Mouse (Mus musculus) CD8-positive naive resting alpha-beta T cell, adult 2 months (primary cell): ENCODE results near the gene Troap.
"Not testable (repeated sequence)": the region's sequence is repeated elsewhere in the genome, so short reads cannot be mapped to it uniquely, and the experiment has no call there.

ENCODE experiments used
- DNase-seq, 2 experiments: peaks; one replicate each; pipeline ENCODE4 v3.0.0; 2022; ENCODE audit warnings: low read depth in 2 of 2, low spot score in 2 of 2

The Troap gene

DNA sequence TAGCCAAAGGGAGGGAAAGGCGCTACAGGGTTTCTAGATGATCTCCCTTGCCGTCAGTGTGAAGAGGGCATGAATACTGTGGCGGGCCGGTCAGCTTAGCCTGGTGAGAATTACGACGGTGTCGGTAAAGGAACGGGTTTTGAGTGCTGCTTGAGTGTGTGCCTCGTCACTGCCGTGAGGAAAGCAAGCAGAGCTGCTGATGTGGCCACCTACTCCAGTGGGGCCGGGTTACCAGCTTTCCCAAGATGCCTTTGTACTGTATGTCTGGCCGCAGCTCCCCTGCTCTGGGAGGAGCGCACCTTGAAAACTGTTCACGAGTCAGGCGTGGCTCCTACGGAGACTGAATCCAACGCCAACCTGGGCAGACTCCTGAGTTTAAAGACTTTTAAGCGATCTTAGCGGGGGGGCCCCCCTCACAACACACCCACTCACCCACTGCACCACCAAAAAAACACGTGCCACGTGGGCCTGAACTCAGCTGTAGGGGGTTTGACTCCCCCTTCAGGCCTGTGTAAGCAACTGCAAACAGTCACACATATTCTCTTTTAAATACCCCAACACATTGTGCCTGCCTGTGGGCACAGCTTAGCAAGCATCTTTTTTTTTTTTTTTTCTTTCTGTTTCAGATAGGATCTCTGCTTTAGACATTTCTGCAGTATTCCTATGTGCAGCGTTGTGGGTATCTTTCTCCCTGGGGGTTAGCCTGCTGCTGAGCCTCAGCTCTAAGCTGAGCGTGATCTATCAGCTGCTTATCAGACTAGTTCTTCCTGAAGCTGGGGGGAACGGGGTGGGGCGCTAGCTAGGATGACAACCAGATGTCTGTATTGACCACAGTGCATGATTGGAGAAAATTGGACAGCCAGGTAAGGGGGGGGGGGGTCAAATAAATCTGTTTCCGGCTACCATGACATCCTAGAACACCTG, 34.1 kb upstream of the Troap start:
- DNase-seq, result no peak

DNA sequence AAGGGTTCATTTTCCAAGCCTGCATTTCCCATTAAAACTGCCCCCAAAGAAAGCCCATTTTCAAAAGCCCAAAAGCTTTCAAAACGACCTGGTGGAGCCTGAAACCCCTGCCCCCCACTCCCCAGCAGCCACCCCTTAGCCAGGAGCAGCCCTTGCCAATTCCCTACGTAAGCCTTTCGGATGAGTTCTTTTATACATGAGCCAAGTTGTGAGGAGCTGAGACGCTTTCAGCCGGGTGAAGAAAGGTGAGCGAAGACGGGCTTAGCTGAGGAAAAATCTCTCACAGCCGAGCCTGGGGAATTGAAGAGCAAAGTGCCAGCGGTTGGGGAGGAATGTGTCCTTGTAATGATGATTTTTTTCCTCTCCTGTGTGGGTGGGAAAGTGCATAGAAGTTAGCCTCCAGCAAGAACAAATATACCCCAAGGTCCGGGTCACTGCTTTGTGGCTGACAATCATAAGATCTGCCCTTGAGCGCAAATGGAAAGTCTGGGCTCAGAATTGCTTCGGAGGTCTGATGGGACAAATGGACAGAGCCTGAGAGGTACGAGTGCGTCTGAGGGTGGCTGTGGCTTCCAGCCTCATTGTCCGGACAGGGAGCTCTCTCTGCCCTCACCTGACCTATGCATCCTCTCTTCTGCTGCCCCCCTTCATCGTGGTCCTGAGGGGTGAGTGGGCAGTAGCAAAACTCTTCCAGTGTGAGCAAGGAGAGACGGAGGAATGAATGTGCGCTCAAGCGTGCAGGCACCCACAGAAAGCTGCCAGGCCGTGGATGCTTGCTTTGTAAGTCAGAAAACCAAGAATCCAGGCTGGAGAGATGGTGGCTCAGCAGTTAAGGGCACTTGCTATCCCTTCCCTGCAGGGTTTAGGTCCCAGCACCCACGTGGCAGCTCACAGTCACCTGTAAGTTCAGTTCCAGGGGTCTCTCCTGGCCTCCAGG, 33.2 kb upstream of the Troap start:
- DNase-seq, result no peak

- DNase-seq, result no peak
These were observed 32.0 kb upstream of the Troap start for GRCm38 (mm10) chr15:99042334-99042733.

- DNase-seq, result no peak
These were observed 29.5 kb upstream of the Troap start for GRCm38 (mm10) chr15:99044854-99045253.

GRCm38 (mm10) chr15:99045734-99046133, 28.6 kb upstream of the Troap start:
- not testable (repeated sequence) for DNase-seq

- DNase-seq, result peak; percentile 46 to 54
These were observed 24.7 kb upstream of the Troap start for GRCm38 (mm10) chr15:99049473-99050253.

DNA sequence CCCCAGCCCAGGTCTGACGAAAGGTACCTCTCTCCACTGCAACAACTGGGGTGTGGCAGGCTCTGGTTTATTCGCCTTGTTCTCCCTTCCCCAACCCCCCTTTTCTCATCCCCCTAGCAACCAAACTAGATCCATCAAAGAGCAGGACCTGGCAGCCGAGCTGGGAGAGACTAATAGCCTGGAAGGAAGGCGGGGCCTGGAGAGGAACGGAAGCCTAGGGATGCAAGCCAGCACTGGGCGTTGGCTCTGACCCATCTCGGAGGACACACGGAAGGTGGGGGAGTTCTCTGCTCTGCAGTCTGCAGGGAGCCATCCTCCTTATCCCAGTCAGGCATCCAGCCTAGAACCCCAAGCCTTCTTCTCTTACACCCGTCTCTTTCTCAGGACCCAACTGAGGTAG, 21.0 kb upstream of the Troap start:
- no peak for DNase-seq

GRCm38 (mm10) chr15:99055040-99055439, 19.3 kb upstream of the Troap start, which contains the start of gene Prph:
Gene Prph (plus strand): TSS chr15:99055174.
- DNase-seq, result no peak

- DNase-seq, result no peak
These were observed 18.8 kb upstream of the Troap start for GRCm38 (mm10) chr15:99055511-99055961.

GRCm38 (mm10) chr15:99056332-99056731, 18.0 kb upstream of the Troap start:
- DNase-seq, result peak; percentile 31 to 58

GRCm38 (mm10) chr15:99065557-99066165, 8.7 kb upstream of the Troap start:
- DNase-seq, result no peak

- DNase-seq, result no peak
These were observed 2.4 kb upstream of the Troap start for GRCm38 (mm10) chr15:99071988-99072387.

DNA sequence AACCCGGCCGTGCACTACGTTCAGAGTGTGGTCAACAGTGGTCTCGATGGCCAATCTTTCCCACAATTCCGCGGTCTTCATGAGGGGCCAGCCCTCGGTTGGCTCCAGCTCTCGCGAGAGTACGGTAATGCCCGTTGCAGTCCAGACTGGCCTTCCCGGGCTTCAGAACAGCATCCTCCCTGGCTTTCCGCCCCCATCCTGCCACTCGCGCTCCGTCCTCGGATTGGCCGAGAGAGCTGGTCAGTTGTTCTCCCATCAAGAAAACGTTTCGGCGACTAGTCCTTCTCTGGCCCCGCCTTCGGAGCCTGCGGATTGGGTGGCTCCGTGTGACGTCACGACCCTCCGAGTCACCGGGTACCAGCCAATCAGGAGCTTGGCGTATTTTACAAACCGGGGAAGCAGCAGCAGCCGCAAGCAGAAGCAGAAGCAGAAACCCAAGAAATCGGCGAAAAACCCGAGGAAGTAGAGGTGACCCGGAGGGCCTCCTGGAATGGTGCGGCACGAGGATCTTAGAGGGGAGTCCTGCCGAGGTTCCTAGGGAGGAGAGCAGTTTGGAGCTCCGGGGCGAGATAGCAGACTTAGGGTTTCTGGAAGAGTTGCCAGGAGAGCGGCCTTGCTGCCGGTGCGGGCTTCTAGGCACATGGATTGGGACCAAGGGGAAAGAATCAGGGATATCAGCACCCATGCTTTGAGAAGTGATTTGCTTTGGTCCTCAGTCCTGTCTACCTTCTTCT, 392 bp downstream of the Troap start:
- DNase-seq, result peak; percentile 88 to 92

DNA sequence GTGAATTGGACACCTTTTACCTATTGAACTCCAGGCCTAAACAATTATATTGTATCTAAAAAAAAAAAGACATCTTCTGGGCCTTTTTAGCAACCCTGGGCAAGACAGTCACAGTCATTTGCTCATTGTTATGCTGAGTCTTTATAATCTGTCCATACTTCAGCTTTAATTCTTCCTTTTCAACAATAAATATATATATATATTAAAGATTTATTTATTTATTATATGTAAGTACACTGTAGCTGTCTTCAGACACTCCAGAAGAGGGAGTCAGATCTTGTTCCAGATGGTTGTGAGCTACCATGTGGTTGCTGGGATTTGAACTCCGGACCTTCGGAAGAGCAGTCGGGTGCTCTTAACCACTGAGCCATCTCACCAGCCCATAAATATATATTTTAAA, 1.6 kb downstream of the Troap start:
- DNase-seq, result not testable (repeated sequence)

- DNase-seq, result no peak
These were observed 4.0 kb downstream of the Troap start for GRCm38 (mm10) chr15:99078181-99078910.

DNA sequence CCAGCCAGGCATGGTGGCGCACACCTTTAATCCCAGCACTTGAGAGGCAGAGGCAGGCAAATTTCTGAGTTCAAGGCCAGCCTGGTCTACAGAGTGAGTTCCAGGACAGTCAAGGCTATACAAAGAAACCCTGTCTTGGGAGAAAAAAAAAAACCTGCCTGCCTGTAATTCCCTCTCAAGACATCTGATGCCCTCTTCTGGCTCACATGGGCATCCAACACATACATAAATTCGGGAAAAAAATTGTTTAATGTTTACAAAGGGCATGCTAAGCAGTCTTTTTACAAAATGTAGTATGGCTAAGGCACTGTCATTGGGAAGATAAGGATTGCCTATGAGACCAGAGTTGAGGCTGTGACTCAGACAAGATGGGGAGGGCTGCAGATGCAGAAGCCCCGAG, 5.4 kb downstream of the Troap start:
- no peak for DNase-seq

GRCm38 (mm10) chr15:99082322-99082721, 7.9 kb downstream of the Troap start:
- DNase-seq, result no peak

DNA sequence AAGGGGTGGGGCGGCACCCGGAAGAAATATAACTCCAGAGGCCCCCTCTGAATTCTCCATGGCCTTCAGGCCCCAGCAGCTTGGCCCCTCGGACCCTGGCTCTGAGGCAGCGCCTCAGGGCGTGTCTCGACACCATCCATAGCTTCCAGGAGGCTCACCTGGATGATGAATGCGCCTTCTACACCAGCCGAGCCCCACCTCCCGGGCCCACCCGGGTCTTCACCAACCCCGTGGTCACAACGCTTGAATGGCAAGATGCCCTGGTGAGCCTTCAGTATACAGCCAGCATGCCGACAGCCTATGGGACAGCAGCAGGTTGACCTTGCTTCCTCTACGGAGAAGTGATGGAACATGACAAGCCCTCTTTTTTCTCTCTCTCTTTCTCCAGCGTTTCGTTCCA, 8.5 kb downstream of the Troap start:
- no peak for DNase-seq

GRCm38 (mm10) chr15:99083258-99083657, 8.9 kb downstream of the Troap start:
- DNase-seq, result no peak
